Mouse (Mus musculus) megakaryocyte progenitor cell, adult 5-6 weeks (primary cell): ENCODE measurements around the gene Esyt2. TPM values are rescaled to one million over a fixed set of nuclear protein-coding genes. Genes with fewer than 3 reads are reported as not detected.
A peak's percentile ranks its signal among the peaks of the same experiment; 100 is the strongest.
"Not testable (repeated sequence)": the region's sequence is repeated elsewhere in the genome, so short reads cannot be mapped to it uniquely, and the experiment has no call there.

Experiments
- ATAC-seq: replicated peaks from 2 replicates; pipeline ENCODE4 v1.8.0; 2016; ENCODE audit warnings: mild to moderate bottlenecking, moderate TSS enrichment, inconsistent platforms; ENCODE audit not compliant: poor library complexity
- total RNA-seq, 2 experiments: library from RNA; stranded (forward) in 1 of 2; stranded (reverse) in 1 of 2; fragments of 157-497, 149-512 nt in 1 of 2; fragments of 200-1000 nt in 1 of 2; gene quantifications; 2 replicates each; pipeline versions ENCODE4 v1.2.3 to v1.2.4; 2015 to 2017

The Esyt2 gene
- total RNA-seq (2015) (37.6 and 41.7 TPM in 2 replicates), total RNA-seq (2017) (31.6 and 47.6 TPM in 2 replicates)

GRCm38 (mm10) chr12:116280653-116281364 is at the start of gene Esyt2:
TSS of gene Esyt2 (plus strand) at chr12:116281196.
- peak; percentile 70 for ATAC-seq

DNA sequence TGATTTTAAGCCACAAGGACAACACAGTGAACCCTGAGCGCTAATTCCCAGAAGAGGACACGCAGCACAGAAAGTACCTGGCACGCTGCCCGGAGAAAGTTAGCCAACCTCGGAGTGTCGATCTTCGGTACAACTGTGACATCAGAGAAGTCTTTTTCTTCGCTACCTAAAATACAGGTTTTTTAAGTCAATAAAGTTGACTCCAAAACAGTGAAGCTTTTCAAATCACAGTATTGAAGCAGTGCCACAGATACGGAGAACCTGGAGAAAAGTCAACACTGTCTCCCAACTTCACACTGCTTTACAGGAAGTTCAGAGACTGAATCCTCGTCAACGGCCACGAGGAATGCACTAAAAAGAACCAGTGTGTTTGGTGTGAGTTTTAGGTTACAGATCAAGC is 49.4 kb upstream of the Esyt2 start:
- ATAC-seq, result no peak

DNA sequence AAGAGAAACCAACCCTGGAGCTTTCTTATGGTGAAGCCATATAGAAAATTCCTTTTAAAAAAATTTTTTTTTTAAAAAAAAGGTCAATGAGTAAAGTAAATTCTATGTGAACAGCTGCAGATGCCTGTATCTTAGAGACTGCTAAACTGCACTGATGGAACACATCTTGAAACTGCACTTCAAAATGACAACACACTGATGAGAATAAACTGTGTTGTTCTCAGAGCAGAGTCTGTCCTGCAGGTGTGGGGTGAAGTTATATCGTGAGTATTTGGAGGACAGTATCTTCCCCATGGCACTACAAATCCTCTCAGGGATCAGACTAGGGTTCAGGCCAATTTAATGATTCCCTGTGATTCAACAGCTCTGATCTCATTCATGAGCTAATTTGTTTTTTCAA is 48.9 kb upstream of the Esyt2 start:
- ATAC-seq, result no peak

- peak; percentile 76 for ATAC-seq
These were observed 45.6 kb upstream of the Esyt2 start for GRCm38 (mm10) chr12:116235356-116235755.

GRCm38 (mm10) chr12:116236658-116237057 is 44.3 kb upstream of the Esyt2 start:
- ATAC-seq, result no peak

DNA sequence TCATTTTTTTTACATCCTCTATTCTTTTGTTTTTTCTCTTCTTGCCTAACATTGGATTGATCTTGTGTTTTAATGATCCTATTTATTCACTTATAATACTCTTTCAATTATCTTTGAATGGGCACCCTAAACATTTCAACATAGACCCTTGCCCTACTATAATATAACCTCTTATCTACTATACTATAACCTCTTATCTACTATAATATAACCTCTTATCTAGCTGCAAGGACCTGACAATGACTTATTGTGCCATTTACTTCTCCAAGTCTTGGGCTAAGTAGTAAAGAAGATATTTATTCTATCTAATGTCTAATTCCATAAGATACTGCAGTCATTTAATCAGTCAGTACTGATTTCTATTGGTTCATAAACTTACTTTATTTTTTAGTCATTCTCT is 42.6 kb upstream of the Esyt2 start:
- ATAC-seq, result no peak

- ATAC-seq, result no peak
These were observed 42.2 kb upstream of the Esyt2 start for GRCm38 (mm10) chr12:116238803-116239202.

GRCm38 (mm10) chr12:116244601-116245000 is 36.4 kb upstream of the Esyt2 start:
- no peak for ATAC-seq

GRCm38 (mm10) chr12:116254652-116255051 is 26.3 kb upstream of the Esyt2 start:
- ATAC-seq, result peak; percentile 62

- ATAC-seq, result peak; percentile 81
These were observed 25.4 kb upstream of the Esyt2 start for GRCm38 (mm10) chr12:116255636-116256035.

DNA sequence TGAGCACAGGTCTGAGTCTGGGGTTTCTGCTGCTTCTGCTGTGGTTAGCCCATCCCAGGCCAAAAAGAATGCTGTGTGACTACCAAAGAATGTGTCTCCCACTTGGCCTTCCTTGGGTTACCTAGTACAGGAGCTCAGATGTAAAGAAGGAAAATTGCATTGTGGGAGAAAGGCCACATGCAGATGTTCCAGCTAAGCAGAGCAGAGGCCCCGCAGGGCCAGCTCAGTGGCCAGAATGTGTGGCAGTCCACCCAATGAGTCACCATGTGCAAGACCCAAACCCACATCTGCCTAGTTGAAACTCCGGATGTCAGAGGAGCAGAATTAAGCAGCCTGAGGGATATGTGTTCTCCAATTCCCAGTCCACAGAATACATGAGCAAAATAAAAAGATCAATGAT is 22.7 kb upstream of the Esyt2 start:
- no peak for ATAC-seq

DNA sequence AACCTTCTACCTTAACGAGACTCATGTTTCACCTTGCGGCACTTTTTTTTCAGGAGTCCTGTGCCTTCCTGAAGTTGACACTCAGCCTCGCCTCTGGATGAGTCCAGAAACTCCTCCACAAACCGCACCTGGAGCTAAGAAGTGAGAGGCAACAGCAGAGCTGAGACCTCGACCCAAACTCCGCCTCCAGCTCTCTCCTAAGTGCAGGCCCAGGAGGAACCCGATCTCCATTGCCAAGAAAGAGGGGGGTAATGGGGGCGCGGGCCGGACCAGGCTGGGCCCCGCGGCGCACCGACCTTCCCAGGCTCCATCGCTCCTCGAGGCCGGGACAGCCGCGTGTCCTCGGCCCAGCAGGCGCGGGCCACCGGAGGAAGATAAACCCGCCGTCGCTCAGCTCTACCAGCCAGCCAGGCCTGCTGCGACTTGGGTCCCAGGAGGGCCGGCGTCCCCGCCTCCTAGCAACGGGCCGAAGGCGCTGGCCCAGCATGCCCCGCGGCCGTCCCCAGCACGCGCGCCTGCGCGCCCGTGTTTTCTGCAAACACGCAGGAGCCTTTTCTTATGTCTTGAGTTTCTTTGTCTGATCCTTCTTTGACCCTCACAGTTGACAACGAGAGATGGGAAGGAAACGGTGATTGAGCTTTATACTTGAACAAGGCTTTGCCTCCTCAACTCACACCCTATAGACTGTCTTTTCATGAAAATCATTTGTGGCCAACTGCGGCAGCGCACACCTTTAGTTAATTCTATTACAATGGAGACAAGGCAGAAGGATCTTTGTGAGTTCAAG is 18.2 kb upstream of the Esyt2 start, which contains the start of gene Wdr60:
Wdr60 (minus strand) TSS at position 468 of the 787 bp plus-strand sequence.
- peak; percentile 84 for ATAC-seq

DNA sequence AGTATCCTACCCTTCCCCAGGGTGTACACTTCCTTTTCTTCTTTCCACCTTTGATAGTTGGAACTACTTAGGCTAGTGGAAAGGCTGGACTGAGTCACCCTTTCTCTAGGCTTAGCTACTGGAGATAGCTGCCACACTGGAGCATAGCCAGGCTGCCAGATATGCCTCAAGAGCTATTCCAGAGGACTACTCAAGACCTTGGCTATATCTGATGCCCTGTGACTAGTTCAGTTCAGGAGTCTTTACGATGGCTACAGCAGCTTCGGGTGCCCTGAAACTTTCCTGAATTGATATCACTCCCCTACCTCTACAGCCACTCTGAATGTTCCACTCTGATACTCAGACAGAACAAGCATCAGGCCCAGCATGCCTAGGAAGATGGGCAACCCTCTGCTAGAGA is 16.2 kb upstream of the Esyt2 start:
- peak; percentile 18 for ATAC-seq

DNA sequence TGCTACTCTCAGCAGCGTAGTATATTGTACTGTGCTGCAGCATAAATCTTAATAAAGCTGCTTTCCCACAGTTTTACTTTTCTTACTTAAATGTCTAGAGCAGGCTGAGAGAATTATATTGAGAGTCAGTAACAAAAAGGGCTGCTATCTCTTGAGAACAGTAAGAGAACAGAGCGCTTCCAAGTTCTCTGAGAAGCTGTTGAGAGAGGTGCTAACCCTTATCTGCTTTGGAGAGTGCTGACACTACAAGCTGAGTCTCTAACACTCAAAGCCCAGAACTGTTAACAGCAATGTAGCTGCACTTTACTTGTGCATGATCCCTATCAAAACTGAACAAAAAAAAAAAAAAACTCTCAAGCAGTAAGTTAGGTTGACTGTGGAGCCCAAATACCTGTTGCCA is 15.7 kb upstream of the Esyt2 start:
- peak; percentile 37 for ATAC-seq

DNA sequence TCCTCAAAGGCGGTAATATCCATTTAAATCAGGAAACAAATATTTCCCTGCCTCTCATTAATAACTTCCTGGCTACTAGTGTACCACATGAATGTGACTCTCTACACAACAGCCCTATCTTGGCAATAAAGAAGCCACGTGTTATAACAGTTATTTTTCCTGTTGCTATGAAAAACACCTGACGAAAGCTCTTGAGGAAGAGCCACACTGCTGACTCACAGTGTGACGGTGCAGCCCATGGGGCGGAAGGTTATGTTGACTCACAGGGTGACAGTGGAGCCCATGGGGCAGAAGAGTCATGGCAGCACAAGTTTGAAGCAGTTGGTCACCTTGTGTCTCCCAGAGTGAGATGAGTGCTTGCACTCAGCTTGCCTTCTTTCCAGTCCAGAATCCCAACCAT is 11.5 kb upstream of the Esyt2 start:
- peak; percentile 78 for ATAC-seq

GRCm38 (mm10) chr12:116270538-116270937 is 10.5 kb upstream of the Esyt2 start:
- no peak for ATAC-seq

GRCm38 (mm10) chr12:116271071-116271470 is 9.9 kb upstream of the Esyt2 start:
- no peak for ATAC-seq

DNA sequence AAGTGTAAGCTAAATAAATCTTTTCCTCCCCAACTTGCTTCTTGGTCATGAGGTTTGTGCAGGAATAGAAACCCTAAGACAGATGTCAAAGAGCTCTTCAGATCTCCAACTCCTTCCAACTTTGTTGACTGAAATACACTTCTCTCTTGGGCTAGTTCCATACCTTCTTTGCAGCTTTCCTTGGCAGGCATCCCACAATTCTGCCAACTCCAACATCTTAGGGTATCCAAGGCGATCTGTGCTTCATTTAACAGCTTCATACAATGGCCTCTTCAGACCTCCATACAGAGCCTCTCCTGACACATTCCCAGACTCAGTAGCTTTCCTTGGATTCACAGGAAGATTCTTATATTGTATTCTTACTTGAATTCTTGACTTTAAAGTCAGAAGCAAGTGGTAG is 7.3 kb upstream of the Esyt2 start:
- no peak for ATAC-seq

GRCm38 (mm10) chr12:116275086-116275485 is 5.9 kb upstream of the Esyt2 start, which contains the start of gene Gm11027:
TSS of gene Gm11027 (plus strand) at chr12:116275386.
- ATAC-seq, result not testable (repeated sequence)

GRCm38 (mm10) chr12:116275631-116276030 is 5.4 kb upstream of the Esyt2 start:
- no peak for ATAC-seq

GRCm38 (mm10) chr12:116276961-116277360 is 4.0 kb upstream of the Esyt2 start:
- ATAC-seq, result peak; percentile 10; the same call in 1 of the 2 replicates

DNA sequence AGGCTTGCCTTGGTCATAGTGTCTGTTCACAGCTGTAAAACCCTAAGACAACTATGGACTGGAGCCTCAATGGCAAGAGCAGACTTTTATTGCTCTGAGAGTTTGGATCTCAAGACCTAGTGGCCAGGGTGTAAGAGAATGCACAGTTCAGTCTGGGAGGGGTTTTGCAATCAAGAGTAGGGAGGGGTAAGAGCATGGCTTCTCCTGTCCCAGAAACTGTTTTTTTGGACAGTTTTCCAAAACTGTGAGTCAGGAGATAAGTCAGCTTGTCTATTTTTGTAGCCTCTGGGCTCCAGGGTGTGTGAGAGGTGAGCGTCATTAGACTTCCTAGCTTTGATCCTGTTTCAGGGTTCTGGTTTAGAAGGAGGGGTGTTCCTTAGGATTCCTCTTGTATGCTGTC is 2.5 kb upstream of the Esyt2 start:
- no peak for ATAC-seq
